Mouse (Mus musculus): ENCODE measurements around the gene Uck2. TPM values are rescaled to one million over a fixed set of nuclear protein-coding genes. Genes with fewer than 3 reads are reported as not detected.

Gene Uck2
- polyA plus RNA-seq (2015; fragmentation: Illumina TruSeq; extraction: RNeasy Lipid Tissue Mini Kit (QIAGEN cat#74804); ENCODE audit: low read depth, low replicate concordance): 26.3 TPM

GRCm38 (mm10) chr1:167285320-167285355 lies at the start of gene Uck2:
Gene Uck2, minus strand, starts transcription at chr1:167285320.

GRCm38 (mm10) chr1:167308261-167309054 lies 23.3 kb upstream of the Uck2 start, which contains the start of gene Tmco1:
Gene Tmco1, plus strand, starts transcription at chr1:167308378.

Other genes starting within 250 kb of the Uck2 start
- gene Tmco1, start 23.1 kb upstream of the Uck2 start, polyA plus RNA-seq (2015; fragmentation: Illumina TruSeq; extraction: RNeasy Lipid Tissue Mini Kit (QIAGEN cat#74804); ENCODE audit: low read depth, low replicate concordance): 95.4 TPM
- gene Aldh9a1, start 64.7 kb upstream of the Uck2 start, polyA plus RNA-seq (2015; fragmentation: Illumina TruSeq; extraction: RNeasy Lipid Tissue Mini Kit (QIAGEN cat#74804); ENCODE audit: low read depth, low replicate concordance): 31.8 TPM
- gene Mgst3, start 108.5 kb upstream of the Uck2 start, polyA plus RNA-seq (2015; fragmentation: Illumina TruSeq; extraction: RNeasy Lipid Tissue Mini Kit (QIAGEN cat#74804); ENCODE audit: low read depth, low replicate concordance): 188 TPM
- gene Lrrc52, start 181.5 kb upstream of the Uck2 start, polyA plus RNA-seq (2015; fragmentation: Illumina TruSeq; extraction: RNeasy Lipid Tissue Mini Kit (QIAGEN cat#74804); ENCODE audit: low read depth, low replicate concordance): not detected

All from brain, adult 10 weeks (tissue).